Mouse (Mus musculus) telencephalon, adult 2 months (tissue): Measurements from ENCODE around the gene Anks4b.

Experiments used
- DNase-seq: peaks from one replicate; pipeline ENCODE4 v3.0.0-alpha.2; 2011; ENCODE audit warnings: low read depth, low spot score

The Anks4b gene

GRCm38 (mm10) chr7:120173603-120174244 is at the start of gene Anks4b:
Anks4b (plus strand) TSS chr7:120173858.
- DNase-seq = no peak

- no peak for DNase-seq
Observed at GRCm38 (mm10) chr7:120124844-120125243, 48.8 kb upstream of the Anks4b start.

- DNase-seq = no peak
Observed at GRCm38 (mm10) chr7:120126976-120127685, 46.5 kb upstream of the Anks4b start.

GRCm38 (mm10) chr7:120127686-120128059 is 46.0 kb upstream of the Anks4b start:
- no peak for DNase-seq

GRCm38 (mm10) chr7:120128951-120129350 is 44.7 kb upstream of the Anks4b start:
- peak; percentile 77 for DNase-seq

GRCm38 (mm10) chr7:120142743-120143142 is 30.9 kb upstream of the Anks4b start:
- no peak for DNase-seq

- DNase-seq = no peak
Observed at GRCm38 (mm10) chr7:120145191-120145590, 28.5 kb upstream of the Anks4b start, which contains the start of gene Zp2. Zp2 (minus strand) TSS chr7:120145291.

GRCm38 (mm10) chr7:120150257-120150656 is 23.4 kb upstream of the Anks4b start:
- no peak for DNase-seq

- DNase-seq = no peak
Observed at GRCm38 (mm10) chr7:120150898-120151297, 22.8 kb upstream of the Anks4b start.

GRCm38 (mm10) chr7:120156841-120157409 is 16.7 kb upstream of the Anks4b start:
- DNase-seq = peak; percentile 83

- no peak for DNase-seq
Observed at GRCm38 (mm10) chr7:120157575-120158061, 16.0 kb upstream of the Anks4b start.

GRCm38 (mm10) chr7:120158121-120158613 is 15.5 kb upstream of the Anks4b start:
- DNase-seq = no peak

- DNase-seq = no peak
Observed at GRCm38 (mm10) chr7:120163581-120164251, 9.9 kb upstream of the Anks4b start.

- no peak for DNase-seq
Observed at GRCm38 (mm10) chr7:120172188-120172700, 1.4 kb upstream of the Anks4b start.

- peak; percentile 48 for DNase-seq
Observed at GRCm38 (mm10) chr7:120174723-120175504, 1.3 kb downstream of the Anks4b start.

GRCm38 (mm10) chr7:120177611-120178010 is 4.0 kb downstream of the Anks4b start:
- DNase-seq = no peak

GRCm38 (mm10) chr7:120178935-120179334 is 5.3 kb downstream of the Anks4b start:
- DNase-seq = no peak

GRCm38 (mm10) chr7:120180547-120180946 is 6.9 kb downstream of the Anks4b start:
- no peak for DNase-seq

- no peak for DNase-seq
Observed at GRCm38 (mm10) chr7:120181401-120182230, 8.0 kb downstream of the Anks4b start.

- DNase-seq = no peak
Observed at GRCm38 (mm10) chr7:120182891-120183290, 9.2 kb downstream of the Anks4b start.
